Mouse (Mus musculus) brain, embryonic 14.5 days (tissue): Measurements from ENCODE around the gene Rnf215. TPM values are rescaled to one million over a fixed set of nuclear protein-coding genes. Genes with fewer than 3 reads are reported as not detected.
"Not testable (repeated sequence)": the region's sequence is repeated elsewhere in the genome, so short reads cannot be mapped to it uniquely, and the experiment has no call there.

Source experiments
- DNase-seq: peaks from one replicate; pipeline ENCODE4 v3.0.0-alpha.2; 2011; ENCODE audit warnings: low read depth
- CTCF ChIP-seq: fragments of 200-500 bp; IDR thresholded peaks from 2 replicates; pipeline ENCODE4 v1.5.1; 2012; ENCODE audit warnings: inconsistent platforms, mild to moderate bottlenecking, moderate library complexity, borderline replicate concordance; ENCODE audit not compliant: insufficient read depth, insufficient read length; ENCODE audit errors: extremely low read depth
- POLR2A ChIP-seq: fragments of 200-500 bp; IDR thresholded peaks from 2 replicates; pipeline ENCODE4 v1.6.1; 2012; ENCODE audit warnings: mild to moderate bottlenecking, inconsistent platforms, borderline replicate concordance; ENCODE audit not compliant: poor library complexity, insufficient read depth, insufficient read length, severe bottlenecking; ENCODE audit errors: extremely low read depth
- polyA plus RNA-seq: library from polyadenylated mRNA; depleted of rRNA; stranded (reverse); fragments of >200 nt; gene quantifications from 2 replicates; pipeline ENCODE4 v1.2.3, GENCODE M21; 2012; rRNA removed

Rnf215 gene
- polyA plus RNA-seq, 1 experiment = 60.4 TPM

- no peak for TF ChIP-seq CTCF
- TF ChIP-seq POLR2A = no peak
- DNase-seq = no peak
Measured at GRCm38 (mm10) chr11:4184251-4184952, 49.4 kb downstream of the Rnf215 start.

GRCm38 (mm10) chr11:4185480-4185879 is 50.5 kb downstream of the Rnf215 start:
- DNase-seq = not testable (repeated sequence)

GRCm38 (mm10) chr11:4186486-4187317 is 51.7 kb downstream of the Rnf215 start, which contains the start of gene Tbc1d10a:
Gene Tbc1d10a (plus strand): TSS chr11:4186789.
- TF ChIP-seq POLR2A (peak; percentile 96), CTCF (no peak)

GRCm38 (mm10) chr11:4187318-4187700 is 52.3 kb downstream of the Rnf215 start:
- TF ChIP-seq POLR2A = no peak
- TF ChIP-seq CTCF = no peak
- no peak for DNase-seq

More at GRCm38 (mm10) chr11:4186486-4187317, 51.7 kb downstream of the Rnf215 start, which contains the start of gene Tbc1d10a:
- DNase-seq = peak; percentile 99

- TF ChIP-seq CTCF = no peak
- TF ChIP-seq POLR2A = no peak
Measured at GRCm38 (mm10) chr11:4189182-4189581, 54.2 kb downstream of the Rnf215 start.

GRCm38 (mm10) chr11:4190677-4191076 is 55.7 kb downstream of the Rnf215 start:
- TF ChIP-seq CTCF = no peak
- no peak for TF ChIP-seq POLR2A
- DNase-seq = no peak

More at GRCm38 (mm10) chr11:4189182-4189581, 54.2 kb downstream of the Rnf215 start:
- DNase-seq = no peak

Other genes starting within 250 kb of the Rnf215 start
- gene 4921536K21Rik, start 240.1 kb upstream of the Rnf215 start, polyA plus RNA-seq = 0.67 and 1.0 TPM in 2 replicates
- 17.6 and 26.4 TPM in 2 replicates for gene Dusp18, start 240.0 kb upstream of the Rnf215 start, polyA plus RNA-seq
- 13.2 and 13.5 TPM in 2 replicates for gene Slc35e4, start 220.5 kb upstream of the Rnf215 start, polyA plus RNA-seq
- gene Tcn2, start 203.0 kb upstream of the Rnf215 start, polyA plus RNA-seq = 21.2 and 27.4 TPM in 2 replicates
- 57.9 and 58.0 TPM in 2 replicates for gene Pes1, start 171.2 kb upstream of the Rnf215 start, polyA plus RNA-seq
- gene 4930556J24Rik, start 158.4 kb upstream of the Rnf215 start, polyA plus RNA-seq = 0.05 TPM in 1 of 2 replicates, not detected in the other
- 3.2 and 5.3 TPM in 2 replicates for gene Gal3st1, start 151.6 kb upstream of the Rnf215 start, polyA plus RNA-seq
- gene Sec14l4, start 103.7 kb upstream of the Rnf215 start, polyA plus RNA-seq = 0.05 TPM in 1 of 2 replicates, not detected in the other
- 0.23 and 0.29 TPM in 2 replicates for gene Sec14l3, start 70.4 kb upstream of the Rnf215 start, polyA plus RNA-seq
- gene Mtfp1, start 39.8 kb upstream of the Rnf215 start, polyA plus RNA-seq = 5.7 and 5.9 TPM in 2 replicates
- gene Sec14l2, start 11.8 kb upstream of the Rnf215 start, polyA plus RNA-seq = 4.1 and 5.9 TPM in 2 replicates
- 13.2 and 15.1 TPM in 2 replicates for gene Ccdc157, start 25.1 kb downstream of the Rnf215 start, polyA plus RNA-seq
- gene Sf3a1, start 25.1 kb downstream of the Rnf215 start, polyA plus RNA-seq = 70.4 and 84.0 TPM in 2 replicates
- 41.6 and 54.6 TPM in 2 replicates for gene Tbc1d10a, start 51.6 kb downstream of the Rnf215 start, polyA plus RNA-seq
- 1.9 and 2.7 TPM in 2 replicates for gene Castor1, start 83.0 kb downstream of the Rnf215 start, polyA plus RNA-seq
- 0.04 and 0.05 TPM in 2 replicates for gene Osm, start 101.2 kb downstream of the Rnf215 start, polyA plus RNA-seq
- gene Lif, start 122.4 kb downstream of the Rnf215 start, polyA plus RNA-seq = 0.06 and 0.11 TPM in 2 replicates